Mouse (Mus musculus) frontal cortex, postnatal 14 days (tissue): ENCODE results near the gene Dcdc2b.

Experiments
- DNase-seq, 2 experiments: peaks; one replicate each; pipeline ENCODE4 v3.0.0; 2022; ENCODE audit warnings: low spot score in 2 of 2

Dcdc2b gene

GRCm38 (mm10) chr4:129578466-129578865, 35.6 kb downstream of the Dcdc2b start, which contains the start of gene Fam167b:
TSS of gene Fam167b (minus strand) at chr4:129578549.
- no peak for DNase-seq

DNA sequence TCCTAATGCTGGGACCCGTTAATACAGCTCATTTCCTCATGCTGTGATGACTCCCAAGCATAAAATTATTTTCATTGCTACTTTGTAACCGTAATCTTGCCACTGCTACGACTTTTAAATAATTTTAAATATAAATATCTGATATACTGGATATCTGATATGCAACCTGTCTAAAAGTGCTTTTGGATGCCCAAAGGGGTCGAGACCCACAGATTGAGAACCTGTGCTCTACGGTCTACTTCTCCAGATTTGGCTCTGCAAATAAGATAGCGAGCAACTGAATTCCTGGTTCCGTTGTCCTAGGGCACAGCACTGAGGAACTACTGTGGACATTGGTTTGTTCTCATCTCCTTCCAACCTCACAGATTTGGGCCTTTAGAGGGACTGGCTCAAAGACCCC, 36.4 kb downstream of the Dcdc2b start:
- no peak for DNase-seq

DNA sequence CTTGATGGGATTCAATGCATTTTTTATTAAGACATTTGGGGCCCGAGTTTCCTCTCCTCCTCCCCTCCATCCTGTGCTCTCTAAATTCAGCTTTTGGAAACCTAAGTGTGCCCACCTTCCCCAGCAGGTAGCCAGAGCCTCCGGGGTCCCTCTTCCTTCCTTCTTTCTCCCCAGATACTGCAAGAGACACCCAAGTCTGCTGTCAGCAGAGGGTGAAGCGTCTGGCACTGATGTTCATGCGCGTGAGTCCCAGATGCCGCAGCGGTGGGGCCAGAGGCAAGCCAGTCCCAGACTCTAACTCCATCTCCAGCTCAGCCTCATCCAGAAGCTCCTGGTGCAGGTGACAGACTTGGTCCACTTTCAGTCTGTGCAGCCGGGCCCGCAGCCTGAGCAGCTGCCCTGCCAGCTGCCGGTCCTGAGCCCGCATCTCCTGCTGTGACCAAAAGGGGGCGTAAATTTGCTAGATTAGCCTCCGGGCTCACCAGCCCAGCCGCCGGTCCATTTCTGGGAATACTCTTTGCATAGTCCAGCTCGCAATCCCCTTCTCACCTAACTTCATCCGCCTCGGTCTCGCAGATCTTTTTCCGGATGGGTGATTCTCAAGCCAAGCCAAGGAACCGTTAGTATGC, 37.1 kb downstream of the Dcdc2b start:
- peak; percentile 33 to 38 for DNase-seq

DNA sequence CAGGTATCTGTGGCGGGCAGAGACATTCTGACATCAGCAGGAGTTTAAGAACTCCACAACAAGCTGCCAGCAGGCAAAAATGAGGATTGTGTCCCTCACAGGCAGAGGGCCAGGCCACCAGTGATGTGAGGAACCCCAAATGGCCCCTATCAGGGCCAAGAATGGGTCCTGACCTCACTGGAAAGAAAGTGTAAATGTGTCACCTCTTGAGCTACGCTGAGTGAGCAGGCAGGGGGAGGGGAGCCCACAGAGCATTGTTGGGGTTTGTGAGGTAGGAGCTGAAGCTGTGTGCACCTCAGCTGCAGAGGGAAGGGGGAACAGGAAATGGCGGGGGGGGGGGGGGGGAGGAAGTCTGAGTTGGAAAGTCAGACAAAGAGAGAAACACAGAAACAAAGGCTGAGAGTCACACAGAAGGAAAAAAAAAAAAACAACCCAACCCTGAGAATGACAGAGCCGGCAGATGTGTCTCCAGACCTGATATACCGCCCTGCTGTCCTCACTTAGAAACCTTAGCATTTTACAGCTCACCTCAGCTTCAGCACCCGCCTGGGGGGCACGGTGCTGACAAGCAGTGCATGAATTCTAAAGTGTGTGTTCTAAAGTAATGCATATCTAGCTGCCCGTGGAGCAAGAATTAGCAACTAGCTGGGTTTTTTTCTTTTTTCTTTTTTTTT, 38.7 kb downstream of the Dcdc2b start:
- DNase-seq = no peak

DNA sequence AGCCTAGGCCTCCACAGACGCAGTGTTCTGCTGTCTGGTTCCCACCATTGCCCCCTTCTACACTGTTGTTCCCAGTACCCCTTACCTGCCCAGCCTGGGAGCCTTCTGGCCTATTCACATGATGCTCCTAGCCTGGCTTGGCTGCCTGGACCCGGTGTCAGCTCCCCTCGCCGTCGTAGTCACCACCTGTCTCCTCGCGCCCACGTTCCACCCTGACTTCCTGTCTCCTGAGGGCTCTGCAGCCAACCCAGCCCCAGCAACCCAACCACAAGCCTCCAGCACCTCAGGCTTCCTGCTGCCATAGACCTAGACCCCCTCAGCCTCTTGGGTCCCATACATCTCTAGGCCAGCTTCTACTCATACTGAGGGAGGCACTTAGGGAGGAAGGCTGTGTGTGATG, 40.6 kb downstream of the Dcdc2b start, which contains the start of gene Lck:
Lck (minus strand) TSS at position 212 of the 400 bp plus-strand sequence.
- DNase-seq = no peak

DNA sequence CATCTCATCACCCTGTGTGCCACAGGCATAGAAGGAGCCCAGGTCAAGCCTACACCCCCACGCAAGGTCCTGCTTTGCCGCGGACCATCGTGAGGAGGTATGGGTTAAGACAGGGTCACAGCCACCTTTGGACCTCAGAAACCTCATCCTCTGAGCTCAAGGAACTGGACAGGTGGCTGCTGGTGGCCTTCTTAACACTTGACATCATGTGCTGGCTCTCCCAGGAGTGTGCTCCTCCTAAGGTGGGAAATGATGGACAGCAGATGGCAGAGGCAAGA, 41.0 kb downstream of the Dcdc2b start:
- DNase-seq = no peak

DNA sequence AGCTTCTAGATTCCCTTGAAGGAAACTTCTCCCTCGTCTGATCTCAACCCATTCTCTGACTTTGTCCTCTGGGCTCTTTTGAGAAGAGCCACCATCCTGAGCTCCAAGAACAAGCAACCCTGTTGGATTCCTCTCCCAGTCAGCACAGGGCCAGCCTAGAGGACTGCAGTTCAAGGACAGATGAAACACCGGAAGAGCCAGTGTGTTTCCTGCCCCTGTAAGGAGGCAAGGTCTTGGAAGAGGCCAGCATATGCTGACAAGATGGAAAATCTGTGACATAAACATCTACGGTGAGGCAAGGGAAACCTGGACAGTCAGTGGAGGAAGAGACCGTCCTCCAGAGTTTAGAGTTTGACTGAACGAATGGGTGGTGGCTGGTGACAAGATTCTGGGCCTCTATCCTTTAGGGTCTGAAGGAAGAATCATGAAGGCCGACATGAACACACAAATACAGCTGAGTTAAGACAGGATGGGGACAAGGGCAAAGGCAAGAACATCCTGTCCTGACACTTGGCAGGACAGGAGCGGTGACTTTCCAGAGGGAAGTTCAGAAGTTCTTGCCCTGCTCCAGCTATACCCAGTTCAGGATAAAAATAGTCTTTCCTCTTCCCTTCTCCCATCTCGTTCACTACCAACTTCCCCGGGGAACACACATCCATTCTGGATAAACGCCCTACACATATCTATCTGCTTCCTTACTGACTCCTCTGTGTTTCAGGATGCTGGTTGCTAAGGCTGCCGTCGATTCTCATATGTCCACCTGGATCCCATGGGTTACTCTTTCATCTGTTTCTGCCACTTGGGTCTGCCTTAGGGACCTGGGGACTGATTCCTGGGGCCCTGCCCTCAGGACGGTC, 41.6 kb downstream of the Dcdc2b start:
- DNase-seq = no peak

DNA sequence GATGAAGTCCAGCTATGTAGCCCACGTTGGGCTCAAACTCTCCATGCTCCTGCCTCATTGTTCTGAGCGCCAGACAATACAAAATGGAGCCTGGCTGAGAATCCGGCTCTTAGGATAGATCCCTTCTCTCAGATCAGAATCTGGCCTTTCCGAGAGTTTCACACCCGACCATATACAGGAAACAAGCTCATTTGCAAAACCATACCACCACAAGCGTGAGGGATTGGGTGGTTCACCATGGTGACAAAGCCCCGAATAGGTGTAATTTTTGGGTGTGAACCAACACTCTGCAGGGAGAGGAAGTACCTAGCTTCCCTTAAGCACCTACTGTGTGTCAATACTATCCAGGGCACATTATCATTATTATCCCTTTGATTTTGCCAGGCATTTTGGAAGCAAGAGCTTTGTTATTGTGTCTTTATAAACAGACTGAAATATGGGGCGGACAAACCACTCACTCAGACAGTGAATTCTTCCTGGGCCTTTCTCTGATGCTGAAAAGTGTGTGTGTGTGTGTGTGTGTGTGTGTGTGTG, 42.4 kb downstream of the Dcdc2b start:
- DNase-seq = no peak

- DNase-seq = no peak
Observed at GRCm38 (mm10) chr4:129570028-129570427, 44.0 kb downstream of the Dcdc2b start.

- no peak for DNase-seq
Observed at GRCm38 (mm10) chr4:129568366-129568765, 45.7 kb downstream of the Dcdc2b start.

DNA sequence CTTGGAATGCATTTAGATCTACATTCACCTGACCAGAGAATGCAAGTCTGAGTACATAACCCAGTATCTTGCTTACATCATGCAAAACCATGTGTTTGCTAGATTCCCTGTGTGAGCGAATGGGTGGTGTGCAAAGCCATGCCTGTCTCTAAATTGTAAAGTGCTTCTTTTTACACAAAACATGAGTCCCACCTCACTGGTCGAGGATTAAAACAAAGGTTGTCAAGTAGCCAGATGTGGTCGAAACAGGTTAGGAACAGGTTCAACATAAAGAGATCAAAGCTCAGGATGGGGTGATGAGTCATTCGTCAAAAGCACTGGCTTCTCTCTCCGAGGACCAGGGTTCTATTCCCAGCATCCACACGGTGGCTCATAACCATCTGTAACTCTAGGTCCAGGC, 48.9 kb downstream of the Dcdc2b start:
- no peak for DNase-seq

DNA sequence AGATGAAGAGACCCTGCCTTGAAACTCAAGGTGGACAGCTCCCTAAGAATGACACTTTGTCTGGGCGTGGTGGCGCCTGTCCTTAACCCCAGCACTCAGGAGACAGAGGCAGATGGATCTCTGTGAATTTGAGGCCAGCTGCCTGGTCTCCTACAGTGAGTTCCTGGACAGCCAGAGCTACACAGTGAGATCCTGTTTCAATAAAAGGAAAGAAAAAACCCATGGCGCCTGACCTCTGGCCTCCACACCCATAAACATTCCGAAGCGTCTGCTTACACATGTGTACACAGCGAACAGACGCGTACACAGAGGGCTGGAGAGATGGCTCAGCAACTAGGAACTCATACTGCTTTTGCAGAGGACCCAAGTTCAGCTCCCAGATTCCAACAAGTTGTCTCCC, 50.3 kb downstream of the Dcdc2b start:
- no peak for DNase-seq

DNA sequence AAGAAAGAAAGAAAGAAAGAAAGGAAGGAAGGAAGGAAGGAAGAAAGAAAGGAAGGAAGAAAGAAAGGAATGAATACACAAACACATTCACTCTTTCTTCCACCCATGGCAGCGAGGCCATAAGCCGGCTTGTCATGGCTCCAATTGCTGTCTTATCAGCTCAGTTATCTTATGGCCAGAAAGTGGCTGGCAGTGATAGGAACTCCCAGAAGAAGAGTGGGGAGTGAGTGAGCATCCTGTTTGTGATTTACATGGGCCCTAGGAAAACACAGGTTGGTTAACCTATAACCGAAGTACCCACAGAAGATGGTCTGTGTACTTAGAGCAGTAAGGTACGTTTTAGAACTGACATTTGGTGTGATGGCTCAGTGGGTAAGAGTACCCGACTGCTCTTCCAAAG, 52.9 kb downstream of the Dcdc2b start:
- no peak for DNase-seq
